Mouse (Mus musculus) heart, postnatal 0 days (tissue): ENCODE measurements around the gene Fabp6.

Source experiments
- CTCF ChIP-seq: IDR thresholded peaks from 2 replicates; pipeline ENCODE4 v1.5.1; 2016; ENCODE audit warnings: antibody characterized with exemption, control low read depth, low read depth
- EP300 ChIP-seq: IDR thresholded peaks from 2 replicates; pipeline ENCODE4 v1.6.1; 2016; ENCODE audit warnings: antibody characterized with exemption, low read depth

DNA sequence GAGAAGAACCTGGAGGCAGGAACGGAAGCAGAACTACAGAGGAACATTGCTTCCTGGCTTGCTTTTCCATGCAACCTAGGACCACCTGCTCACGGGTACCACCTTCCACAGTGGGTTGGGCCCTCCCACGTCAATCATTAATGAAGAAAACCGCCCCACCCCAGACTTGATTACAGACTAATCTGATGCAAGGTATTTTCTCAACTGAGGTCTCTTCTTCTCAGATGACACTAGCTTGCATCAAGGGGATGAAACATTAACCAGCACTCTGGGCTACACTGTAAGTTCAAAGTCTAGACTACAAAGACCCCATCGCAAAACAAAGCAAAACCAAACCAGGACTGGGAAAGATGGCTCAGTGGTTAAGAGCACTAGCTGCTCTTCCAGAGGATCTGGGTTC lies 20.4 kb upstream of the Fabp6 start:
- TF ChIP-seq CTCF, result no peak
- no peak for TF ChIP-seq EP300
